In the genomic region with DNA sequence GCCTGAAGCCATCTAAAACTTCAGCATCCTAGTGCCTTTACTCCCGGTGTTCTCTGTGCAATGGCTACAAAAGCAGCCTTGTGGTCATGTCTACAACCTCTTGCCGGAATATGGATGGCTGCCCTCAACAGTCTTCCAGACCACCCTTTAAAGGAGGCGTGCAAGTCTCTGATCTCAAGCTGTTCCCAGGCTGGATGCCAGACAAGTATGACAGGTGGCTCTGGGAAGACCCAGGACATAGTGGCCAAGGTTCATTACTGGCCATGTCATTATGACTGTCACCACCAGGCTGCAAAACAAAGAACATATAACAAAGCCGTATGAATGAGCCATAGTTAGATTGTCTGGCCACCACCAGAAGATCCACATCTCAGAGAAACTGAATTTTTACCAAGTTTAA, we compare ENCODE assay signal across 9 mouse cellular contexts. TPM values are rescaled to one million over a fixed set of nuclear protein-coding genes. Genes with fewer than 3 reads are reported as not detected.
"Had no signal": no experiment of that assay in that cellular context is flagged by ENCODE, and none has a peak within 500 bp of the region (broad histone marks: within the 10 kb centered on the region; RNA-seq: fewer than 3 reads in every experiment).

No protein-coding gene starts in this region.

- DNase-seq: liver, postnatal 0 days; lung, adult 2 months; lung, postnatal 14 days; lung, postnatal 36 days; right cerebral cortex, postnatal 14 days; thymus, adult 2 months; thymus, postnatal 25 days; thymus, postnatal 4 days had no signal

RNA-seq across cellular contexts. Expression of a gene that starts 4.0 kb away (rescaled TPM):
- total RNA-seq: monocyte, adult 5-6 weeks had no signal
